Mouse (Mus musculus): Measurements from ENCODE around the gene Bbs1.

DNA sequence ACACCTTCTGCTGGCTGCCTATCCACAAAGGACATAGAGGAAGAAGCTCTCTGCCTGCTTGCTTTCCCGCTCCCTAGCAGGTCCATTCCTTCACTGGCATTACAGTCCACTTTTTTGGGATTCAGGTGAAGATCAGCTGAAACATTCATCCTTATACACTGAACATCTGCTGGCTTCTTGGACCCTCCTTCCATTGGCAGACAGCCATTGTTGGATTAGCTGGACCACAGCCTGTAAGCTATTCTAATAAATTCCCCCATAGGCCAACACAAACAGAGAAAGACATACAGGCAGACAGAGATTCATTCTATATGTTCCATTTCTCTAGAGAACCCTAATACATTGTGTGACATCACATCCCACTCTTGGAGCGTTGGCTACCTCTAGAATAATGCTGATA is 30.5 kb upstream of the Bbs1 start:
- TF ChIP-seq CTCF (IDR thresholded peaks at IDR 0.05; ENCODE audit: extremely low read depth, insufficient read depth, low read length): no peak
- no peak for TF ChIP-seq POLR2A (IDR thresholded peaks at IDR 0.05; ENCODE audit: extremely low read depth, insufficient read depth, low read length)

All from cortical plate, adult 2 months (tissue).